Mouse (Mus musculus) adrenal gland, postnatal 14 days (tissue): ENCODE data around the gene Sncg. TPM values are rescaled to one million over a fixed set of nuclear protein-coding genes. Genes with fewer than 3 reads are reported as not detected.
"Not testable (repeated sequence)": the region's sequence is repeated elsewhere in the genome, so short reads cannot be mapped to it uniquely, and the experiment has no call there.

Experiments used
- DNase-seq: peaks from one replicate; pipeline ENCODE4 v3.0.0; 2021; ENCODE audit warnings: mixed read lengths
- total RNA-seq: library from RNA; stranded (reverse); gene quantifications from 2 replicates; pipeline ENCODE4 v1.2.3, GENCODE M21; 2021

Gene Sncg
- total RNA-seq, 1 experiment from 2014 or later, result 17.4 TPM

GRCm38 (mm10) chr14:34370921-34371320, 3.7 kb downstream of the Sncg start:
- DNase-seq, result no peak

GRCm38 (mm10) chr14:34370203-34370602, 4.4 kb downstream of the Sncg start:
- peak; percentile 43 for DNase-seq

DNA sequence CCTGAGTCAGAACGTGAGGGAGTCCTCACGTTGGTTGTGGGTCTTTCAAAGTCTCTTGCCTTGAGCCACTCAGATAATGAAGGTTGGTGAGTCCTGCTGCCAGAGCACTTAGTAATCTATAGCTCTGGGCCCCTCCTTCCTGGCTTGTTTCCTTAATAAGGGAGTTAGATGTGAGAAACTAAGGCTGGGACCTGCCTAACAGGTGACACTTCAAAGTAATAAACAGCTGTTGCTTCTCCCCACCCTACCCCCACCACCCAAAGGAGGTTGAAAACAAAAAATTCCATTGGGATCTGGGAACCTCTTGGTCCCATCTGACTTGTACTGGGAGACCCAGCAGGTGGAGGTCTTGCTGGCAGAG, 9.5 kb downstream of the Sncg start:
- DNase-seq, result no peak

GRCm38 (mm10) chr14:34364254-34365146, 10.1 kb downstream of the Sncg start:
- DNase-seq, result not testable (repeated sequence)

DNA sequence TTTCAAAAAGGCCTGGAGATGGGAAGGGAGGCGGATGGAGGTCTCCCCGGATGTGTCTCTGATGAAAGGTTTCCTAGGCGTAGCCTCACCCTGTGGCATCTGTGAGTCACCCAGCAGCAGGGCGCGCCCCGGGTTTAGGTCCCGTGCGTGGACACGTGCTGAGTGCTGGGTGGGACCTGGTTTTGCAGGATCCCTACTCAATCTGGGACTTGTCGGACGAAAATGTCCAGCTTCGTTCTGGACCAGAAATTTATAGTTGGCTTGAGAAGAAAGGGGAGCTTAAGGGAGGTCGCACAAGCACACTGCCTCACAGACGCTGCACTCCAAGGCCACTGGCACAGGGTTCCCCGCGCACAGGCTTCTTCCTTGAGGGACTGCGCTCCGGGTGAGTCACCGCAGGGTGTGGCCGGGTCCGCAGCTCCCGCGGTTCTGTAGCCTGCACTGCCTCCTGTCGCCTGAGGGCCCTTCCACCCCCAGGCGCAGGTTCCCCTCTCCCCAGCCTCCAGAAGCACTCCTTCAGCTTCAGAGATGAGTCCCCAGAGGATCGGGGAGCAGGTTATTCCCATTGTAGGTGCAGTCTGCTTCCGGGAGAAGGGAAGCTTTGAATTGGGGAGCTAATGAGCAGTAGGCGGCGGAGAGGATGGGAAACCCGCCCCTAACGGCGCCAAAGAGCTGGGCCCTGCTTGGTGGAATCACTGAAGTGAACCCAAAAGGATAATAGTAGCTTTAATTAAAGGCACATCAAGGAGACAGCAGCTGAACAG, 10.9 kb downstream of the Sncg start:
- DNase-seq, result peak; percentile 91

DNA sequence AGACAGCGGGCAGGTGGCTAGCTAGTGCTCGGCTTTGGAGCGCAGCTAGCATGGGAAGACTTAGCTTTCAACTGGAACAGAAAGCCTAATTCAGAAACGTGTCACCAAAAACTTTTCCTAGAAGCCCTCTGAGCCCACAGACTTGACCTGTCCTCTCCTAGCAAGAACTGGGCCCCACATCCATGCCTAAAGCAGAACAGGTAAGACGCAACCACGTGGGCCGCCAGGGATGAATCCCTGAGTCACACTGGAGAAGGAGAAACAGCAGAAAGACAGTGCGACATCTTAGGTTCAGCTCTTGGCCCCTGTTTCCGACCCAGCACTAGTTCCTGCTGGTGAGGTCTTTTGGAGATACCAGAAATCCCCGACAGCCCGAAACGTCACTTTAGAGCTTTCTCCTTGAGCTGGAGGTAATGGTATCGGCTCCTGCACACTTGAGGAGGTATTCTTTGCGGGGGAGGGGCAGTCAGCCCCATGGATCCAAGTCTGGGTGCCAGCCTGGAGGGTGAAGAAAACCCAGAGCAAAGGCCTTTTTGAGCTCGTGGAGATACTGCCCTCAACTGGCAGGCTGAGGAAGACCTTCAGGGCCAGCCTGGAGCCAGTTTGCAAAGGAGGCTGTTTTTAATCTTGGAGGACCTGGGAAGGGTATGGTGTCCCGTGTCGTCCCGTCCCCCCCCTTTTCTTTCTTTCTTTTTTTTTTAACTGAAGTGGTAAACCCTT, 11.7 kb downstream of the Sncg start:
- DNase-seq, result peak; percentile 85

DNA sequence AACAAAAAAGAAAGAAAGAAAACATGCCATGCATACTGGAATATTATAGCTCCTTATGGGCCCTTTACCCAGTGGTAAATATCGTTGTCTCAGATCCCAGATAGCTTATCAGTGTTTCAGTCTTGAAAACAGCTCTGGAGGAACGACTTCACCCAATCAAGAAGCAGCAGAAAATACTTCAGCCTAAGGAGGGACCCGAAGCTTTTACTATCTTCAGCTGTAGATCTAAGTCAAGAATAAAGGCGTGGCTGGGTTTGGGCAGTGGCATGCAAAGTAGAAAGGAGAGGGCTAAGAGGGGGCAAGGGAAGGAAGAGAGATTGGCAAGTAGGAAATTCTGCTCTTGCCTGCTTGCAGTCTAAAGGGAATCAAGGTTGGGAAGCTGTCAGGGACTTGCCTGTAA, 12.5 kb downstream of the Sncg start:
- no peak for DNase-seq

DNA sequence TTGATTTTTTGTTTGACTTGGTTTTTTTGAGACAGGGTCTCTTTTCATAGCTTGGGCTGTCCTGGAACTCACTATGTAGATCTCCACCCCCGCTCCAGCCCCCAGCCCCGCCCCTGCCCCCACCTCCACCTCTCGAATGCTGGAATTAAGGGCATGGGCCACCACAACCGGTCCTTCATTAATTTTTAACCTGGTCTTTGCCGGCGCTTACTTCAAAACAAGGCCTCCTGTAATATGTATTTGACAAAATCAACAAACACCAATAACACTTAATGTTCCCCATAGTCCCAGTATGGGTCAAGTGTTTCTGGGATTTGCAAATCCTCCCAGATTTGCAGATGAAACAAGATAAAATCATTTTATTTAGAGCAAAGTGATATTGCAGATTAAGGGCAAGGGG, 14.3 kb downstream of the Sncg start:
- no peak for DNase-seq

- no peak for DNase-seq
Observed at GRCm38 (mm10) chr14:34359676-34360244, 14.8 kb downstream of the Sncg start.

DNA sequence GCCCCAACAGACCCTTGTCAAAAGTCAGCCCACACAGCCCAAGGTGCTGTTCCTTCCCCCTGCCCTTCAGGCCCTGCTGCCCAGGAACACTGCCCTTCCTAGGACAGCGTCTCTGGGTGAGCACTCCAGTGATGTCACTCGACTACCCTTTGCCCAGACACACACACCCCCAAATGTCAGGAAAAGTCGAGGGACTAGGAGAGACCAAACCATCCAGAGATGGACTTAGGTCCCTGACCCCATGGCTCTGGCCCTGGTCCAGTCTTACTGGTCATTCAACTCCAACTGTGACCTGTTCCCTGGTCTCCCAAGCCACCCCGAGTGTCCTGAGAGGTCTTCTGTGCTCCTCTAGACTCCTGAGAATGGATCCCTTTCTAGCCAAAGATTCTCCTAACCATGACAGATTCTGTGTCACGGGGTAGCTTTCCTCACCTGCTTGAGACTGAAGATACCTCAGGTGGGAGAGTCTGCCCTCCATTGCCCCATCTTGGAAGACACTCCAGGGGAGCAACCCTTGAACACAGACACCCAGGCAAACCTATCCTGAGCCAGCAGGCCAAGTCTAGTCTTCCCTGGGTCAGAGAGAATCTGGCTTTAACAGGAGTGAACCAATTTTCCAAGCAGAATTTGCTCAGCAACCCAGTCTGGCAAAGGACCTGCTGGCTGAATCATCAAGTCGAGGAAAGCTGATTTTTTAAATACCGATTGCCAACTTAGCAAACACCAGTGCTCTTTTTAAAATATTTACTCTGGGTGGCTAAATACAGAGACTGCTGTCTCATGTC, 16.7 kb downstream of the Sncg start:
- no peak for DNase-seq

GRCm38 (mm10) chr14:34355301-34355700, 19.3 kb downstream of the Sncg start, which contains the start of gene Fam25c:
Gene Fam25c, minus strand, starts transcription at chr14:34355433.
- no peak for DNase-seq

GRCm38 (mm10) chr14:34354456-34354855, 20.1 kb downstream of the Sncg start:
- DNase-seq, result no peak

GRCm38 (mm10) chr14:34353326-34353725, 21.3 kb downstream of the Sncg start:
- DNase-seq, result no peak

GRCm38 (mm10) chr14:34352523-34352922, 22.1 kb downstream of the Sncg start:
- DNase-seq, result no peak

DNA sequence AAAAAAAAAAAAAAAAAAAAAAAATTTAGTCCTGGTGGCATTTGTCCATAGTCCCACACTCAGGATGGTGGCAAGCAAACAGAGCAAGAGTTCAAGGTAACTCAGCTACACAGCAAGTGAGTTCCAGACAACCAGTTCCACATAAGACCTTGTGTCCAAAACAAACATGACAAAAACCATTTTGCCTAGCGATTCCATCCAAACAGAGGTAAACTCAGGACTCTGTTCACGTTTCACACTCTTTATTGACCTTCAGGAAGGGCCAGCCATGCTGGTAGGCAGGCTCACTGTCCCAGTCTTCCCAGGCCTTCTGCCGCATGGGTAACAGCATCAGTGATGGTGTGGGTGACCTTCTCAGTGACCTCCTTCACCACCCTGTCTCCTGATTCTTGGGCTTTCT, 22.9 kb downstream of the Sncg start:
- DNase-seq, result no peak

- no peak for DNase-seq
Observed at GRCm38 (mm10) chr14:34349007-34349406, 25.6 kb downstream of the Sncg start.

DNA sequence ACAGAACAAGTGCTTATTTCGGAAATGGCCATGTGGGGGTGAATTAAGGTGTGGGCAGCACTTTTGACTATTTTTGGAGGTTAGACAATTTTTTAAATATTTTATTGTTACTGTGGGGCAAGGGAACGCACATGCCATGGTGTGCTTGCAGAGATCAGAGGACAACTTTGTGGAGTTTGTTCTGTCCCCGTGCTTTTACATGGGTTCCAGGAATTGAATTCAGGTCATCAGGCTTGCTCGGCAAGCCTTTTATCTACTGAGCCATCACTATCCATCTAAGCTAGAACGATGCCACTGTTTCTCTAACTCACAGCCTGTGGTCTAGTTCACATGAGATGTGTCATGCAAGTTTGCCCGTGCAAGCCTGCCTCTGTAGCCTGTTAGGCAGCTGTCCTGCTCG, 26.3 kb downstream of the Sncg start:
- DNase-seq, result no peak

DNA sequence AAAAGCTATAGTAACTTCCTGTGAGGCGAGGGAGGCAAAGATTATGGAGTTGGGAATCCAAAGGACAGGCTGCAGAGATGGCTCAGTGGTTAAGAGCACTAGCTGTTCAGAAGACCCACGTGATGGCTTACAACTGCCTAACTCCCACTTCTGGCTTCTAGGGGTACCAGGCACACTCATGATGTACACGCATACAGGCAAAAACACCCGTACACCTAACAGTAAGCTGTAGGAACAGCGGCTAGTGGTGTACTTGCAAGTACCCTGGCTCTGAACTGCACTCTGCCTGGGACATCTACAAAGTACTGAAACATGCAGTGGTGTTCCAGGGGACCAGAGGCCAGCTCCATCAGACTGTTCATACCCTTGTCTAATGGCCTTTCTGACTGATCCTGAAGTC, 27.5 kb downstream of the Sncg start:
- DNase-seq, result no peak

GRCm38 (mm10) chr14:34345771-34346566, 28.6 kb downstream of the Sncg start:
- no peak for DNase-seq

- DNase-seq, result peak; percentile 27
Observed at GRCm38 (mm10) chr14:34344361-34344760, 30.2 kb downstream of the Sncg start.

DNA sequence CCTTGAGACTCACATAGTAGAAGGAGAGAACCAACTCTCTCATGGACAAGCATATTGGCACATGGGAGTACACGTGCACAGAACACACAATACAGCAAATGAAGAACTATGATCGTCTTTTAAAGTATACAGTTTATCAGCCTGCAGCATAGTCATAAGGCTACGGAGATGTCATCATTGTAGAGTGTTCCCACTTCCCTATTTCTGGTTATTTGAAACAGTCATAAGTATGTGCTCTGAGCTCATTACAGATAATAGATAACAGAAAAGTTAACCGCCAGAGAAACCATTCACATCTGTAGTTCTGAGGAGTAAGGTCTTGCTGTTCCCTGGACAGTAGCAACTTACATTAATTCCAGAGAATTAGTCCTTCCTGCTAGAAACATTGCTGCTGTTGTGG, 31.5 kb downstream of the Sncg start:
- DNase-seq, result no peak
